Mouse (Mus musculus) left cerebral cortex, adult 11 months (tissue): ENCODE measurements around the gene Kcna7.

ENCODE experiments used
- DNase-seq: peaks from one replicate; pipeline ENCODE4 v3.0.0; 2022; ENCODE audit warnings: low spot score

Kcna7 gene

DNA sequence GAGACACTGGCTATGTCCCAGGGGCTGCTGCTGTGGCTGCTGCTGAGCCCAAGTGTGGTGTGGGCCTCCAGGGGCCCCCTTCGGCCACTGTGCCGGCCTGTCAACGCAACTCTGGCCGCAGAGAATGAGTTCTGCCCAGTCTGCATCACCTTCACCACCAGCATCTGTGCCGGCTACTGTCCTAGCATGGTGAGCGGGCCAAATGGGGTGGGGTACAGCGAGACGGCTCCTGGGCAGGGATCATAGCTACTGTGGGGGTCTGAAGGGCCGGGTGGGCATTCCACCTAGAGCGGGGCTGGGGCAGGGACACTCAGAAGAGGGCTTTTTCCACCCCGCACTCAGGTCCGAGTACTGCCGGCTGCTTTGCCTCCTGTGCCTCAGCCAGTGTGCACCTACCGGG is 15.7 kb downstream of the Kcna7 start:
- DNase-seq, result no peak

DNA sequence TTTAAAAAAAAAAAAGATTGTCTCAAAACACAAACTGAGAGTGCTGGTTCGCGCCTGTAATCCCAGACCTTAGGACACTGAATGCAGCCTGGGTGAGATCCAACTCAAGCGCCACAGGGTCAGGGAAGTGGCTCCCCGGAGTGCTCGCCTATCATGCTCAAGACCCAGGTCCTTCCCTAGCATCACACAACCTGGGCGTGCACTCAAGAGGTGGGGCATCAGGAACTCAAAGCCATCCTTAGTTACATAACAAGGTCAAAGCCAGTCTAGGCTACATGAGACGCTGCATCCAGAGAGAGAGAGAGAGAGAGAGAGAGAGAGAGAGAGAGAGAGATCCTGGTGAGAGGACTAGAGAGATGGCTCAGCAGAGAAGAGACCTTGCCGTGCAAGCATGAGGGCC is 21.1 kb downstream of the Kcna7 start:
- no peak for DNase-seq

DNA sequence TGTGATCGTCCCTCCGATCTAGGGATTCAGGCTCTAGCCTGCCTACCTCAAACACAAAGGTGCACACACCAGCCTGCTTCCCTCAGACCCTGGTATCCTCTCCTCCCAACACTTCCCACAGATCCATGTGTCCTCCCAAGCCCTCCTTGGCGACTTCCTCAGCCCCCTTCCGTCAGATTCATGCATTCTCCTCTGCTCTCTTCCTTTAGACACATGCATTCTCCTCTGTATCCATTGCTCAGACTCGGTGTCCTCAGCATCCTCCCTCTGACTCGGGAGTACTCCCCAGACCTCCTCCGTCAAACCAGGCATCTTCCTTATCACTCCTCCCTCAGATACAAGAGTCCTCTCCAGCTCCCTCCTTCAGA is 28.4 kb downstream of the Kcna7 start:
- DNase-seq, result no peak

GRCm38 (mm10) chr7:45434203-45435015 is 29.0 kb downstream of the Kcna7 start, which contains the start of gene Gys1:
Gene Gys1, plus strand, starts transcription at chr7:45434844.
- DNase-seq, result peak; percentile 100

- no peak for DNase-seq
Measured at GRCm38 (mm10) chr7:45435038-45435437, 29.6 kb downstream of the Kcna7 start.

GRCm38 (mm10) chr7:45436444-45436843 is 31.0 kb downstream of the Kcna7 start:
- DNase-seq, result no peak

- DNase-seq, result no peak
Measured at GRCm38 (mm10) chr7:45437046-45437445, 31.6 kb downstream of the Kcna7 start.

- DNase-seq, result no peak
Measured at GRCm38 (mm10) chr7:45437521-45438276, 32.2 kb downstream of the Kcna7 start, which contains the start of gene Ruvbl2. Gene Ruvbl2, minus strand, starts transcription at chr7:45438096.

- no peak for DNase-seq
Measured at GRCm38 (mm10) chr7:45443526-45444420, 38.3 kb downstream of the Kcna7 start.

DNA sequence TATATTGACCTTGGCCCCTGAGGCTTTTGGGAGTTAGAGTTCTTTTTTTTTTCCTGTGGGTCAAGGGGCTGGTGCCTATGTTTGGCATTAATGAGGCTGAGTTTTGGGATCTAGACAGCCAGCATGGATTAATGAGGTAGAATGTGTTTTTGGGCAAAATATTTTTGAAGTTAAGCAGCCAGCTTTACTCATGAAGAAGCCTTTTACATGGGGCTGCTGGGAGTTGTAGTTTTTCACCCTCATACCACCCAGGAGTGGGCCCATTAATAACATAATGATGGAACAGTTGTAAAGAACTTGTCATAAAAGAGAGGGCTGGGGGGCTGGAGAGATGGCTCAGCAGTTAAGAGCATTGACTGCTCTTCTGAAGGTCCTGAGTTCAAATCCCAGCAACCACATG is 41.1 kb downstream of the Kcna7 start:
- DNase-seq, result no peak

DNA sequence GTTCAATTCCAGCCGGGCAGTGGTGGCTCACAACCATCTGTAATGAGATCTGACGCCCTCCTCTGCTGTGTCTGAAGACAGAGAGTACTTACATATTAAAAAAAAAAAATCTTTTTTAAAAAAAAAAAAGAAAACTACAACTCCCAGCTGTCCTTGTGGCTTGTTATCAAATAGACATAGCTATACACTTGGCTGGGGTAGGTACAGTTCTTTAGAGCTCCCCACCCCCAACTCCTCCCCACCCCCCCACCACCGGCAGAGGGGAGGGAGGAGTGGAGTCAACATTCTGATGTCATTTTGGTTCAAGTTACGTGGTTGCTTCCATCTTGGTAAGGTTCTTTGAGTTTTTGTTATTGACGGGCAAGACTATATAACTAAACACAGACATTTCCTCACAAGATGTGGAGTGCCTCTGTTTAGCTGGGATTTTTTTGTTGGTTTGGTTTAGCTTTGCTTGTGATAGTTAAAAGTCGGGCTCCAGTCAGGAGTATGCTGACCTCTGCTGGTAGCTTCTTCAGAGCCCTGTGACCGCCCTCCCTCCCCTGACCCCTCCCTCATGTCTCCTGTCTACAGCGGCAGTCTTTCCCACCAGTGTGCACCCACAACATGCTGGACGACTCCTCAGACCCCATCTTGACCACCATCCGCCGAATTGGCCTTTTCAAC is 42.0 kb downstream of the Kcna7 start:
- no peak for DNase-seq

DNA sequence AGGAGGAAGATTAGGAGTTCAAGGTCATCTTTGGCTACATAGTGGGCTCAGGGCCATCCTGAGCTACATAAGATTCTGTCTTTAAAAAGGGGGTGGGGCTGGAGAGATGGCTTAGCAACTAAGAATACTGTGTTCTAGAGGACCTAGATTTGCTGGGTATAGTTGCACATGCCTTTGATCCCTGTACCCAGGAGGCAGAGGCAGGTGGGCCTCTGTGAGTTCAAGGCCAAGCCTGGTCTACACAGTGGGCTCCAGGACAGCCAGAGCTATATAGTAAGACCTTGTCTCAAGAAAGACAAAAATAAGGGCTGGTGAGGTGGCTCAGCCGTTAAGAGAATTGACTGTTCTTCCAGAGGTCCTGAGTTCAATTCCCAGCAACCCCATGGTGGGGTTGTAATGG is 44.5 kb downstream of the Kcna7 start:
- no peak for DNase-seq

GRCm38 (mm10) chr7:45451344-45451982 is 46.0 kb downstream of the Kcna7 start:
- DNase-seq, result peak; percentile 80

GRCm38 (mm10) chr7:45454971-45455370 is 49.5 kb downstream of the Kcna7 start:
- DNase-seq, result no peak

DNA sequence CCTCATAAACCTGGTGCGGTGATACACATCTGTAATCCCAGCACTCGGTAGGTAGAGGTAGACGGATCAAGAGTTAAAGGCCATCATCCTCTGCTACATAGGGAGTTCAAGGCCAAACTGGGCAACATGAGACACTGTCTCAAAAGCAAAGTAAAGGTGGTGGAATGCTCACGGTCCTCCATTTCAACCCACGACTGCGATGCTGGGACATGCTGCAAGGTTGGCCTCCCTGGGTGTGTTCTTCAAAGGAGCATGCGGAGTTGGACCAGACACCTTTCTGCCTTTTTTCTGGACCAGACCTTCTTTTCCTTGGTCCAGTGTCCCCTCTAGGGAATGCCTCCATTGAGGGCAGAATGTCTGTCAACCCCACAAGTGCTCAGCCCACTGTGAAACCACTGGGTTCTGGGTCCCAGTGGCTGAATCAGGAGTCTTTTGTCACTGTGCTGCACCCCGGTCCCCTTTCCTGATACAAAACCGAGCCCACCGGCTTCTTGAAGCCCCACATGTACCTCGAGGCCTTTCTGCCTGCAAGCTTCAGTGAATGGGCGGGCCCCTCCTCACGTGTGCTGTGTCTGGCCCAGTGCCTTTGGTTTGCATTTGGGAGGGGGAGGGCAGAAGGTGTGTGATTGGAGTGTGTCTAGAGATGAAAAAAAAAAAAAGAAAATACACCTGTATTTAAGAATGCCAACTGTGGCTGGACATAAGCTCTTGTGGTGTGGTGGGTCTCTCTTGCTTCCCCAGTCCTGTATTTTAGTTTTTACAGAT is 50.7 kb downstream of the Kcna7 start:
- DNase-seq, result no peak

DNA sequence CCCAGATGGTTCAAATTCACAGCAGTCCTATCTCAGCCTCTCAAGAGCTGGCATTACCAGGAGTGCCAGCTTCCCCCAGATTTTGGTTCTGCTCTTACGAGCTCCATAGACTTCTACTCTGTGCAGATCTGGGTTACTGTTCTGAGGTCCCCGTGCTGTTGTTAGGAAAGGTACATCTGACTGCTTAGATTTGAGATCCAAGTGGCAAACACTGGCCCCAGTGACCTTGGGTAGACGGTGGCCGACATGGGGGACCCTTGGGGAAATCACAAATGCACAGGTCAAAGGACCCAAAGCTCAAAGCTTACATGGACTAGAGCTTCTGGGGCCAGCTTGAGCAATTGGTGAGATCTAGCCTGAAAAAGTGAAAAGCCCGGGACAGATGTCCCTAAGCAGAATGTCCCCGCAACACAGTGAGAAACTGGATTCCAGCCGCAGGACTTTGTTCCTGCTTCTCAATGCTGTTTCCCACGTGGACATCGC is 51.3 kb downstream of the Kcna7 start:
- no peak for DNase-seq

- DNase-seq, result no peak
Measured at GRCm38 (mm10) chr7:45457204-45458060, 52.0 kb downstream of the Kcna7 start.

- DNase-seq, result no peak
Measured at GRCm38 (mm10) chr7:45458748-45459563, 53.5 kb downstream of the Kcna7 start.
